Mouse (Mus musculus): ENCODE measurements around the gene Agpat3. TPM values are rescaled to one million over a fixed set of nuclear protein-coding genes. Genes with fewer than 3 reads are reported as not detected.
A peak's percentile ranks its signal among the peaks of the same experiment; 100 is the strongest.

The Agpat3 gene
- polyA plus RNA-seq, 1 experiment: 36.8 TPM

GRCm38 (mm10) chr10:78232301-78232980, 119.8 kb downstream of the Agpat3 start:
- TF ChIP-seq CTCF (IDR thresholded peaks at IDR 0.05; ENCODE audit: low read depth, low read length) (no peak), POLR2A (IDR thresholded peaks at IDR 0.05; ENCODE audit: borderline replicate concordance, low read depth, low read length) (no peak)
- peaks cover 45% of the 10 kb centered on the region for H3K4me1 ChIP-seq (ENCODE audit: control insufficient read depth, insufficient read depth, low read length)
- H3K4me3 ChIP-seq (ENCODE audit: insufficient read depth, low read length): no peak overlapping the region
- H3K27ac ChIP-seq (ENCODE audit: insufficient read depth, low read depth, low read length): no peak overlapping the region

DNA sequence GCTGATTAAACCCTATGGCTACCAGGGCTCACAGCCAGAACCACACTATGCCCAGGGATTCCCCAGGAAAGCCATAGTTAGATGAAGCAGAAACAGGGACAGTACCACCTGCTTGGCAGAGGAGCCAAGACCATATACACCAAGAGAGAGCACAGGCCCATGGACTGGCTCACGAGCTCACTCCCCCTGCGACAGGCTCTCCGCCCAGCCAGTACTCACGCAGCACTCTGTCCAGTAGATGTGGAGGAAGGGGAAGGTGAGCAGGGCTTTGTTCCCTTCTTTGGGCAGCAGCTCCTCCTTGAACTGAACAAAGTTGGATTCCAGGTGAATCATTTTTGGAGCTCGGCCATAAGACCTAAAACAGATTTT, 123.7 kb downstream of the Agpat3 start:
- H3K4me3 ChIP-seq (ENCODE audit: insufficient read depth, low read length): no peak overlapping the region
- peaks cover 49% of the 10 kb centered on the region for H3K4me1 ChIP-seq (ENCODE audit: control insufficient read depth, insufficient read depth, low read length)
- peak overlapping the region; percentile 4; the same call in 1 of the 2 replicates for H3K27ac ChIP-seq (ENCODE audit: insufficient read depth, low read depth, low read length)
- no peak for TF ChIP-seq POLR2A (IDR thresholded peaks at IDR 0.05; ENCODE audit: borderline replicate concordance, low read depth, low read length)
- TF ChIP-seq CTCF (IDR thresholded peaks at IDR 0.05; ENCODE audit: low read depth, low read length): no peak

- H3K4me3 ChIP-seq (ENCODE audit: insufficient read depth, low read length): no peak overlapping the region
- H3K27ac ChIP-seq (ENCODE audit: insufficient read depth, low read depth, low read length): peak overlapping the region; percentile 77
- peaks cover 47% of the 10 kb centered on the region for H3K4me1 ChIP-seq (ENCODE audit: control insufficient read depth, insufficient read depth, low read length)
- TF ChIP-seq POLR2A (IDR thresholded peaks at IDR 0.05; ENCODE audit: borderline replicate concordance, low read depth, low read length) (no peak), CTCF (IDR thresholded peaks at IDR 0.05; ENCODE audit: low read depth, low read length) (no peak)
These were observed 124.3 kb downstream of the Agpat3 start for GRCm38 (mm10) chr10:78227875-78228559.

- Histone ChIP-seq H3K4me1 (ENCODE audit: control insufficient read depth, insufficient read depth, low read length) (peaks cover 54% of the 10 kb centered on the region), H3K4me3 (ENCODE audit: insufficient read depth, low read length) (no peak overlapping the region), H3K27ac (ENCODE audit: insufficient read depth, low read depth, low read length) (no peak overlapping the region)
- no peak for TF ChIP-seq CTCF (IDR thresholded peaks at IDR 0.05; ENCODE audit: low read depth, low read length)
- TF ChIP-seq POLR2A (IDR thresholded peaks at IDR 0.05; ENCODE audit: borderline replicate concordance, low read depth, low read length): no peak
These were observed 128.2 kb downstream of the Agpat3 start for GRCm38 (mm10) chr10:78224136-78224535.

- peaks cover 44% of the 10 kb centered on the region for H3K4me1 ChIP-seq (ENCODE audit: control insufficient read depth, insufficient read depth, low read length)
- TF ChIP-seq CTCF (IDR thresholded peaks at IDR 0.05; ENCODE audit: low read depth, low read length) (no peak), POLR2A (IDR thresholded peaks at IDR 0.05; ENCODE audit: borderline replicate concordance, low read depth, low read length) (no peak)
- peak overlapping the region; percentile 21 for H3K27ac ChIP-seq (ENCODE audit: insufficient read depth, low read depth, low read length)
- no peak overlapping the region for H3K4me3 ChIP-seq (ENCODE audit: insufficient read depth, low read length)
These were observed 129.4 kb downstream of the Agpat3 start for GRCm38 (mm10) chr10:78222908-78223307.

DNA sequence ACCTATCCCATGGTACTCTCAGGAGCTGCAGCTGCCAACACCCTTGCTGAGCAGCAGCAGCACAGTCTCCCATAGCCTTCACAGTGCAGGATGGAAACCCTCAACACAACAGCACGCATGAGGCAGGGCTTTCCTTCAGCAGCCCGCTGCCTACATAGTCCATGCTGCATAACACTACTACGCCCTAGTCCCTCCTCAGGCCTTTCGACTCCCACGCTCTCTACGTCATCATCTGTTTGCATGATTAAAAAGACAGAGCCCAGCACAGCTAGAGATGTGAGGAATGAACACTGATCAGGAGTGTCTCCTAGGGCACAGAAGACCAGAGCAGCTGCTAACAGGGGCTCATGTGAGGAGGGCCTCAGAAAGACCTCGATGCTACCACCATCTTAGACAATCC, 131.0 kb downstream of the Agpat3 start:
- Histone ChIP-seq H3K4me1 (ENCODE audit: control insufficient read depth, insufficient read depth, low read length) (peaks cover 32% of the 10 kb centered on the region), H3K27ac (ENCODE audit: insufficient read depth, low read depth, low read length) (no peak overlapping the region), H3K4me3 (ENCODE audit: insufficient read depth, low read length) (no peak overlapping the region)
- no peak for TF ChIP-seq POLR2A (IDR thresholded peaks at IDR 0.05; ENCODE audit: borderline replicate concordance, low read depth, low read length)
- no peak for TF ChIP-seq CTCF (IDR thresholded peaks at IDR 0.05; ENCODE audit: low read depth, low read length)

DNA sequence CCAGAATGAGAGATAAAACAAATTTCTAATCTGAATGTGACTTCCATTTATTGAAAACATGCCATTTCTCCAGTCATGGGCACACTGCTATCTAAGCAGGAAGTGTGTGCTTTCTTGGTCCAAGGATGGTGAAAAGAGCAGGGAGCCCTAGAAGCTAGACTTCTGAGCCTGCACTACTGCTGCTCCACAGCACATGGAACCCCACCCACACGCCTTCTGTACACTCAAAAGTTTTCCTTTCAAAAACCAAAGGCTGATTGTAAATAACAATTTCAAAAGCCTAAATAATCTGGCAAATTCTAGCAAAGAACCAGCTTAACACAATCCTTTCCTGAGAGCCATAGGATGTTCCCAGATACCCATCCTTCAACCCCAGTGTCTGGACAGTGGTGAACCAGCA, 132.8 kb downstream of the Agpat3 start:
- H3K4me3 ChIP-seq (ENCODE audit: insufficient read depth, low read length): no peak overlapping the region
- no peak for TF ChIP-seq CTCF (IDR thresholded peaks at IDR 0.05; ENCODE audit: low read depth, low read length)
- no peak for TF ChIP-seq POLR2A (IDR thresholded peaks at IDR 0.05; ENCODE audit: borderline replicate concordance, low read depth, low read length)
- peaks cover 28% of the 10 kb centered on the region for H3K4me1 ChIP-seq (ENCODE audit: control insufficient read depth, insufficient read depth, low read length)
- no peak overlapping the region for H3K27ac ChIP-seq (ENCODE audit: insufficient read depth, low read depth, low read length)

Other genes with a start within 250 kb of the Agpat3 start
- gene D10Jhu81e, start 182.7 kb downstream of the Agpat3 start, polyA plus RNA-seq (2012; ENCODE audit: insufficient read depth, insufficient read length, missing spikeins): 31.2 and 33.4 TPM in 2 replicates
- 3.7 and 4.5 TPM in 2 replicates for gene Pwp2, start 167.3 kb downstream of the Agpat3 start, polyA plus RNA-seq (2012; ENCODE audit: insufficient read depth, insufficient read length, missing spikeins)
- gene Trappc10, start 107.8 kb downstream of the Agpat3 start, polyA plus RNA-seq (2012; ENCODE audit: insufficient read depth, insufficient read length, missing spikeins): 25.2 and 29.6 TPM in 2 replicates
- gene Rrp1, start 60.6 kb upstream of the Agpat3 start, polyA plus RNA-seq (2012; ENCODE audit: insufficient read depth, insufficient read length, missing spikeins): 138 and 145 TPM in 2 replicates
- gene Cstb, start 73.2 kb upstream of the Agpat3 start, polyA plus RNA-seq (2012; ENCODE audit: insufficient read depth, insufficient read length, missing spikeins): 742 and 743 TPM in 2 replicates
- gene Pdxk, start 112.5 kb upstream of the Agpat3 start, polyA plus RNA-seq (2012; ENCODE audit: insufficient read depth, insufficient read length, missing spikeins): 112 and 121 TPM in 2 replicates
- not detected in 2 replicates for gene Olfr1358, start 164.9 kb upstream of the Agpat3 start, polyA plus RNA-seq (2012; ENCODE audit: insufficient read depth, insufficient read length, missing spikeins)
- gene Ilvbl, start 221.9 kb upstream of the Agpat3 start, polyA plus RNA-seq (2012; ENCODE audit: insufficient read depth, insufficient read length, missing spikeins): 34.4 and 37.0 TPM in 2 replicates
- 0.28 and 0.32 TPM in 2 replicates for gene Syde1, start 239.5 kb upstream of the Agpat3 start, polyA plus RNA-seq (2012; ENCODE audit: insufficient read depth, insufficient read length, missing spikeins)